Mouse (Mus musculus) lung, postnatal 0 days (tissue): ENCODE measurements at regions not wholly inside any gene's neighbourhood (a gene's known extent, or its start where the extent isn't known, plus 50 kb on each side); places are given as distances from the start of the nearest gene placed in this dataset.

Experiments
- CTCF ChIP-seq: IDR thresholded peaks from 2 replicates; pipeline ENCODE4 v1.5.1; 2016; ENCODE audit warnings: antibody characterized with exemption, mild to moderate bottlenecking
- EP300 ChIP-seq: IDR thresholded peaks from 2 replicates; pipeline ENCODE4 v1.6.1; 2016; ENCODE audit warnings: antibody characterized with exemption, mild to moderate bottlenecking, control low read depth

- no peak for TF ChIP-seq CTCF
- no peak for TF ChIP-seq EP300
These were observed 134.0 kb downstream of the Atoh1 start for GRCm38 (mm10) chr6:64862901-64863300.
